Mouse (Mus musculus) G1E (cell line): ENCODE results near the gene Dgkz.

ENCODE experiments used
- CTCF ChIP-seq: IDR thresholded peaks from 2 replicates; pipeline ENCODE4 v1.5.1; 2012; ENCODE audit warnings: low read depth, low read length, inconsistent platforms, mixed read lengths
- GATA1 ChIP-seq: IDR thresholded peaks from 2 replicates; pipeline ENCODE4 v1.6.1; 2012; ENCODE audit warnings: borderline replicate concordance, low read length, inconsistent platforms, mixed read lengths
- GATA2 ChIP-seq: IDR thresholded peaks from 2 replicates; pipeline ENCODE4 v1.6.1; 2012; ENCODE audit warnings: low read depth, low read length, inconsistent platforms, borderline replicate concordance
- POLR2AphosphoS5 ChIP-seq: IDR thresholded peaks from 2 replicates; pipeline ENCODE4 v1.6.1; 2012; ENCODE audit warnings: low read depth, low read length, inconsistent platforms; ENCODE audit not compliant: insufficient replicate concordance
- TAL1 ChIP-seq: conservative IDR thresholded peaks from 2 replicates; pipeline ENCODE4 v1.6.1; 2012; ENCODE audit warnings: low read depth, low read length, inconsistent platforms, mixed read lengths

GRCm38 (mm10) chr2:91921181-91921789 lies 54.4 kb downstream of the Dgkz start:
- TF ChIP-seq CTCF = no peak
- TF ChIP-seq GATA1 = no peak
- TF ChIP-seq POLR2AphosphoS5 = no peak
- no peak for TF ChIP-seq TAL1
- no peak for TF ChIP-seq GATA2
